Mouse (Mus musculus): ENCODE data around the gene B2m. TPM values are rescaled to one million over a fixed set of nuclear protein-coding genes. Genes with fewer than 3 reads are reported as not detected.

The B2m gene
- polyA plus RNA-seq, 1 experiment from 2014 or later, result 383 TPM

DNA sequence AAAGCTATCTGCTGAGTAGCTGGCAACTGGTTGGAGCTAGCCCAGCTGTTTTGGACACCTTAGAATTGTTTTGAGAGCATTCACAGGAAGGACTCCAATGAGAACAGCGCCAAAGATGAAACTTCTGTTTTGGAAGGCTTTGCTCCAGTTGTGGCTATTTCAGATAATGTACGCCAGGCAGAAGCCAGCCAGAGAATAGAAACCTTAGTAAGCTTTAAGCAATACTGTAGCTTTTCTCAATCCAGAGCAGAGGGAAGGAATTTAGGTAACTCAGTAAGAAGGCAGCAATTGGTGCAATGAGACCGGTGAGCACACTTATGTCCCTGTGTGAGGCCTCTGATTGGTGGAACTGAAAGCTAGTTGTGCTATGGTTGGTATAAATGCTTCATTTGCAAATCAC is 4.4 kb upstream of the B2m start:
- ATAC-seq (ENCODE audit: insufficient number of reproducible peaks, insufficient read depth, low FRiP score, low read depth), result no peak
- H3K9ac ChIP-seq (replicated peaks; ENCODE audit: low read depth, low read length), result no peak overlapping the region
- no peak overlapping the region for H3K4me3 ChIP-seq (ENCODE audit: low read depth, low read length)
- no peaks in the 10 kb centered on the region for H3K36me3 ChIP-seq (ENCODE audit: control insufficient read depth, insufficient read depth, low read length)
- no peak overlapping the region for H3K27ac ChIP-seq (ENCODE audit: low read length)
- no peaks in the 10 kb centered on the region for H3K9me3 ChIP-seq (ENCODE audit: control insufficient read depth, low read depth, low read length)
- no peaks in the 10 kb centered on the region for H3K4me1 ChIP-seq (ENCODE audit: control insufficient read depth, insufficient read depth, low read length)
- no peak overlapping the region for H3K4me2 ChIP-seq (replicated peaks; ENCODE audit: low read depth, low read length)
- no peaks in the 10 kb centered on the region for H3K27me3 ChIP-seq (ENCODE audit: control insufficient read depth, insufficient read depth, low read length)
- 88% methylated on average over 3 of the region's 3 CpGs for WGBS

- Histone ChIP-seq H3K4me3 (ENCODE audit: low read depth, low read length) (no peak overlapping the region), H3K36me3 (ENCODE audit: control insufficient read depth, insufficient read depth, low read length) (no peaks in the 10 kb centered on the region), H3K4me1 (ENCODE audit: control insufficient read depth, insufficient read depth, low read length) (peaks cover 9% of the 10 kb centered on the region; the same call in 1 of the 2 replicates), H3K27me3 (ENCODE audit: control insufficient read depth, insufficient read depth, low read length) (no peaks in the 10 kb centered on the region), H3K9ac (replicated peaks; ENCODE audit: low read depth, low read length) (no peak overlapping the region), H3K27ac (ENCODE audit: low read length) (no peak overlapping the region), H3K9me3 (ENCODE audit: control insufficient read depth, low read depth, low read length) (no peaks in the 10 kb centered on the region), H3K4me2 (replicated peaks; ENCODE audit: low read depth, low read length) (no peak overlapping the region)
- ATAC-seq (ENCODE audit: insufficient number of reproducible peaks, insufficient read depth, low FRiP score, low read depth), result no peak
- WGBS, result 65% methylated on average over 4 of the region's 4 CpGs
Observed at GRCm38 (mm10) chr2:122145756-122146155, 1.7 kb upstream of the B2m start.

- peaks cover 9% of the 10 kb centered on the region; the same call in 1 of the 2 replicates for H3K4me1 ChIP-seq (ENCODE audit: control insufficient read depth, insufficient read depth, low read length)
- H3K9ac ChIP-seq (replicated peaks; ENCODE audit: low read depth, low read length), result no peak overlapping the region
- no peak overlapping the region for H3K27ac ChIP-seq (ENCODE audit: low read length)
- WGBS, result 66% methylated on average over 6 of the region's 6 CpGs
- no peaks in the 10 kb centered on the region for H3K27me3 ChIP-seq (ENCODE audit: control insufficient read depth, insufficient read depth, low read length)
- H3K36me3 ChIP-seq (ENCODE audit: control insufficient read depth, insufficient read depth, low read length), result no peaks in the 10 kb centered on the region; the same call in 1 of the 2 replicates
- H3K9me3 ChIP-seq (ENCODE audit: control insufficient read depth, low read depth, low read length), result no peaks in the 10 kb centered on the region
- ATAC-seq (ENCODE audit: insufficient number of reproducible peaks, insufficient read depth, low FRiP score, low read depth), result no peak
- H3K4me3 ChIP-seq (ENCODE audit: low read depth, low read length), result no peak overlapping the region
- no peak overlapping the region for H3K4me2 ChIP-seq (replicated peaks; ENCODE audit: low read depth, low read length)
Observed at GRCm38 (mm10) chr2:122146687-122147086, 799 bp upstream of the B2m start.

DNA sequence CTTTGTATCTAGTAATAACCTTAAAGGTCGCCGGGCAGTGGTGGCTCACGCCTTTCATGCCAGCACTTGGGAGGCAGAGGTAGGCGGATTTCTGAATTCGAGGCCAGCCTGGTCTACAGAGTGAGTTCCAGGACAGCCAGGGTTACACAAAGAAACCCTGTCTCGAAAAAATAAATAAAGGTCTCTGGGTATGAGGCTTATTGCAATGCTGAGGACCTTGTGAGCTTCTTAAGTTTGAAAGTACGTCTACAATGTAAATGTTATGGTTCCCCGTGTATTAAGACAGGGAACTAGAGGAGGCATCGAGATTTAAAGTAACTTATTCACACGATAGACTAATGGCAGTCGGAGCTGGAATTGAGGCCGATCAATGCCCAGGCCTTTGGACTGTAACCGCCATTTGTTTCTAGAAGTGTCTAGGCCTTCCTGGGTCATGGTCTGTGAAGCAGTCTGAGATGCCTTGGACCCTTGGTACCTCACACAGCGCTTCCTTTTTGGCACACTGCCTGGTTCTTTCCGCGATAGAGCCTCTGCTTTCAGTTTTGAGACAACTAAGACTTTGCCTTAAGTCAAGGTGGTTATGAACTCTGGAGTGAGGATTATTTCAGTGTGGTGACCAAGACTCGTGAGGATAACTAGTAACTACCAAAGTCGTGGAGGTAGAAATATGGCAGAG is 894 bp downstream of the B2m start:
- Histone ChIP-seq H3K36me3 (ENCODE audit: control insufficient read depth, insufficient read depth, low read length) (no peaks in the 10 kb centered on the region; the same call in 1 of the 2 replicates), H3K4me3 (ENCODE audit: low read depth, low read length) (peak overlapping the region; percentile 48), H3K9ac (replicated peaks; ENCODE audit: low read depth, low read length) (peak overlapping the region; percentile 55), H3K4me2 (replicated peaks; ENCODE audit: low read depth, low read length) (peak overlapping the region; percentile 56), H3K9me3 (ENCODE audit: control insufficient read depth, low read depth, low read length) (no peaks in the 10 kb centered on the region), H3K4me1 (ENCODE audit: control insufficient read depth, insufficient read depth, low read length) (peaks cover 9% of the 10 kb centered on the region; the same call in 1 of the 2 replicates), H3K27ac (ENCODE audit: low read length) (peak overlapping the region; percentile 45; the same call in 1 of the 2 replicates), H3K27me3 (ENCODE audit: control insufficient read depth, insufficient read depth, low read length) (no peaks in the 10 kb centered on the region)
- ATAC-seq (ENCODE audit: insufficient number of reproducible peaks, insufficient read depth, low FRiP score, low read depth), result 0 out of 2 replicates have a peak, but pooled peaks have one; percentile 14
- 21% methylated on average over 18 of the region's 18 CpGs for WGBS

GRCm38 (mm10) chr2:122149316-122149715 is 1.8 kb downstream of the B2m start:
- Histone ChIP-seq H3K9ac (replicated peaks; ENCODE audit: low read depth, low read length) (no peak overlapping the region), H3K9me3 (ENCODE audit: control insufficient read depth, low read depth, low read length) (no peaks in the 10 kb centered on the region), H3K27ac (ENCODE audit: low read length) (no peak overlapping the region), H3K4me3 (ENCODE audit: low read depth, low read length) (no peak overlapping the region), H3K27me3 (ENCODE audit: control insufficient read depth, insufficient read depth, low read length) (no peaks in the 10 kb centered on the region), H3K4me1 (ENCODE audit: control insufficient read depth, insufficient read depth, low read length) (peaks cover 9% of the 10 kb centered on the region; the same call in 1 of the 2 replicates), H3K4me2 (replicated peaks; ENCODE audit: low read depth, low read length) (peak overlapping the region; percentile 56; the same call in 1 of the 2 replicates), H3K36me3 (ENCODE audit: control insufficient read depth, insufficient read depth, low read length) (no peaks in the 10 kb centered on the region; the same call in 1 of the 2 replicates)
- 91% methylated on average over 6 of the region's 6 CpGs for WGBS
- ATAC-seq (ENCODE audit: insufficient number of reproducible peaks, insufficient read depth, low FRiP score, low read depth), result no peak

DNA sequence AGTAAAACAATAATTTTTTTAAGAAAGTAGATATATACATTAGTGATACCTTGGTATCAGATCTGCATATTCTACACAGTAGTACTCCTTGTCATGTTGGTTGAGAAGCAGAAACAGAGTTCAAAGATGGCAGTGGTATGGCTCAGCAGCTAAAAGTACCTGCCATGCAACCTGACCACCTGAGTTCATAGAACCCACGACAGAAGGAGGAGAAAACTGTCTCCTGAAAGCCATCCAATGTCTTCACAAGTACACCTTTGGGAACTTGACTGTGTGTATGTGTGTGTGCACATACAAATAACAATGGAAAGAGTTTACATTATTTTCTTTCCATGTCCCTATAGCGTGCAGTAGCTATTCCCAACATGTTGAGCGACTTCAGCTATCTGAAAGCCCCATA is 2.2 kb downstream of the B2m start:
- Histone ChIP-seq H3K9me3 (ENCODE audit: control insufficient read depth, low read depth, low read length) (no peaks in the 10 kb centered on the region), H3K4me3 (ENCODE audit: low read depth, low read length) (no peak overlapping the region), H3K9ac (replicated peaks; ENCODE audit: low read depth, low read length) (no peak overlapping the region), H3K36me3 (ENCODE audit: control insufficient read depth, insufficient read depth, low read length) (no peaks in the 10 kb centered on the region; the same call in 1 of the 2 replicates), H3K4me1 (ENCODE audit: control insufficient read depth, insufficient read depth, low read length) (peaks cover 9% of the 10 kb centered on the region; the same call in 1 of the 2 replicates), H3K4me2 (replicated peaks; ENCODE audit: low read depth, low read length) (no peak overlapping the region), H3K27ac (ENCODE audit: low read length) (no peak overlapping the region), H3K27me3 (ENCODE audit: control insufficient read depth, insufficient read depth, low read length) (no peaks in the 10 kb centered on the region)
- no peak for ATAC-seq (ENCODE audit: insufficient number of reproducible peaks, insufficient read depth, low FRiP score, low read depth)
- WGBS, result 82% methylated on average over 3 of the region's 3 CpGs

DNA sequence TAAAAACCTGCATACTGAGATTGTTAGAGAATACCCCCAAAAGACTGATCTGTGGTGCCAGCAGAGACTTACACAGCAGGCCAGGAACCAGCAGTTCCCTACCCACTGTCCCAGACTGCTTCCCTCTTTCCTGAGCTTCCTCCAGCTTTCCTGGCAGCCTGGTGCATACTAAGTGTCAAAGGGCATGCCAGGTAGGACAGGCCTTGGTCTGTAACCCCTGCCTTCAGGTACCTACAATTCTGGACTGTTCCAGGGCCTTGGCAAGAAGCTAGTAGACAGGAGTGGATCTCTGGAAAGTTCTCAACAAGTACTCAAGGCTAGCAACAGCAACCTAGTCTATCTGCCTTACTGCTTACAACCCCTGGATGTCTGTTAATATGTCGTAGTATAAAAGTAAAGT is 3.7 kb downstream of the B2m start:
- H3K4me2 ChIP-seq (replicated peaks; ENCODE audit: low read depth, low read length), result no peak overlapping the region
- WGBS, result 84% methylated on average over 1 of the region's 1 CpGs
- peaks cover 9% of the 10 kb centered on the region; the same call in 1 of the 2 replicates for H3K4me1 ChIP-seq (ENCODE audit: control insufficient read depth, insufficient read depth, low read length)
- H3K4me3 ChIP-seq (ENCODE audit: low read depth, low read length), result no peak overlapping the region
- H3K36me3 ChIP-seq (ENCODE audit: control insufficient read depth, insufficient read depth, low read length), result no peaks in the 10 kb centered on the region; the same call in 1 of the 2 replicates
- no peak overlapping the region for H3K27ac ChIP-seq (ENCODE audit: low read length)
- no peaks in the 10 kb centered on the region for H3K9me3 ChIP-seq (ENCODE audit: control insufficient read depth, low read depth, low read length)
- ATAC-seq (ENCODE audit: insufficient number of reproducible peaks, insufficient read depth, low FRiP score, low read depth), result no peak
- no peak overlapping the region for H3K9ac ChIP-seq (replicated peaks; ENCODE audit: low read depth, low read length)
- H3K27me3 ChIP-seq (ENCODE audit: control insufficient read depth, insufficient read depth, low read length), result no peaks in the 10 kb centered on the region

GRCm38 (mm10) chr2:122152850-122153249 is 5.4 kb downstream of the B2m start:
- Histone ChIP-seq H3K27ac (ENCODE audit: low read length) (no peak overlapping the region), H3K27me3 (ENCODE audit: control insufficient read depth, insufficient read depth, low read length) (no peaks in the 10 kb centered on the region), H3K9me3 (ENCODE audit: control insufficient read depth, low read depth, low read length) (no peaks in the 10 kb centered on the region), H3K4me1 (ENCODE audit: control insufficient read depth, insufficient read depth, low read length) (peaks cover 9% of the 10 kb centered on the region; the same call in 1 of the 2 replicates), H3K9ac (replicated peaks; ENCODE audit: low read depth, low read length) (no peak overlapping the region), H3K36me3 (ENCODE audit: control insufficient read depth, insufficient read depth, low read length) (no peaks in the 10 kb centered on the region; the same call in 1 of the 2 replicates), H3K4me2 (replicated peaks; ENCODE audit: low read depth, low read length) (no peak overlapping the region), H3K4me3 (ENCODE audit: low read depth, low read length) (no peak overlapping the region)
- WGBS, result 88% methylated on average over 3 of the region's 3 CpGs
- ATAC-seq (ENCODE audit: insufficient number of reproducible peaks, insufficient read depth, low FRiP score, low read depth), result no peak
